Mouse (Mus musculus) cerebellum, adult 11 months (tissue): ENCODE results near the gene Fut9.
A peak's percentile ranks its signal among the peaks of the same experiment; 100 is the strongest.

Source experiments
- DNase-seq: peaks from one replicate; pipeline ENCODE4 v3.0.0; 2022

The Fut9 gene

GRCm38 (mm10) chr4:25641993-25642392 lies 158.1 kb downstream of the Fut9 start:
- no peak for DNase-seq

GRCm38 (mm10) chr4:25633262-25633661 lies 166.8 kb downstream of the Fut9 start:
- DNase-seq, result no peak

GRCm38 (mm10) chr4:25628113-25628512 lies 171.9 kb downstream of the Fut9 start:
- no peak for DNase-seq

GRCm38 (mm10) chr4:25627467-25627866 lies 172.6 kb downstream of the Fut9 start:
- DNase-seq, result peak; percentile 26

- no peak for DNase-seq
Observed at GRCm38 (mm10) chr4:25627039-25627438, 173.0 kb downstream of the Fut9 start.

- DNase-seq, result peak; percentile 62
Observed at GRCm38 (mm10) chr4:25623176-25623575, 176.9 kb downstream of the Fut9 start.

GRCm38 (mm10) chr4:25617301-25617700 lies 182.7 kb downstream of the Fut9 start:
- no peak for DNase-seq

- no peak for DNase-seq
Observed at GRCm38 (mm10) chr4:25613426-25613825, 186.6 kb downstream of the Fut9 start.

GRCm38 (mm10) chr4:25610481-25610880 lies 189.6 kb downstream of the Fut9 start:
- no peak for DNase-seq

- DNase-seq, result no peak
Observed at GRCm38 (mm10) chr4:25593218-25593617, 206.8 kb downstream of the Fut9 start.
